Mouse (Mus musculus): ENCODE data around the gene Irgm2. TPM values are rescaled to one million over a fixed set of nuclear protein-coding genes. Genes with fewer than 3 reads are reported as not detected.

The Irgm2 gene
- polyA plus RNA-seq, 1 experiment from 2014 or later = 2.4 TPM

DNA sequence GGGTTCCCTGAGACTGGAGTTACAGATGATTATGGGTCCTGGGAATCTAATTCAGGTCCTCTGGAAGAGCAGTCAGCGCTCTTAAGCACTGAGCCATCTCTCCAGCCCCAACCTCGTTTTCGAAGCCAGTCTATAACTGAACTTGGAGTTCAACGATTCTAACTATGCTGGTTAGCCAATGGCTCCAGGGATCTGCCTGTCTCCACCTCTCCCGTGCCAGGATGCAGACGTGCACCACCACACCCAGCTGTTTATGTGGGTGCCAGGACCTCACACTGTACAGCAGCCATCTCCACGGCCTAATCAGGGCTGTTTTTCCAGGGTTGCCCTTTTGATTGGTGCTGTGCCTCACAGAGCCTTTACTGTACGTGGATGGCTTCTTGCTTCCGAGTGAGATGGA lies 65.1 kb downstream of the Irgm2 start:
- H3K4me3 ChIP-seq (replicated peaks) = no peak overlapping the region
- H3K4me2 ChIP-seq = no peak overlapping the region
- H3K9ac ChIP-seq = no peak overlapping the region
- no peaks in the 10 kb centered on the region for H3K36me3 ChIP-seq
- no peak for ATAC-seq (replicated peaks; ENCODE audit: low FRiP score)
- no peaks in the 10 kb centered on the region for H3K4me1 ChIP-seq
- no peaks in the 10 kb centered on the region for H3K9me3 ChIP-seq (replicated peaks)
- 73% methylated on average over 9 of the region's 9 CpGs for WGBS
- H3K27me3 ChIP-seq = no peaks in the 10 kb centered on the region
- no peak overlapping the region for H3K27ac ChIP-seq

DNA sequence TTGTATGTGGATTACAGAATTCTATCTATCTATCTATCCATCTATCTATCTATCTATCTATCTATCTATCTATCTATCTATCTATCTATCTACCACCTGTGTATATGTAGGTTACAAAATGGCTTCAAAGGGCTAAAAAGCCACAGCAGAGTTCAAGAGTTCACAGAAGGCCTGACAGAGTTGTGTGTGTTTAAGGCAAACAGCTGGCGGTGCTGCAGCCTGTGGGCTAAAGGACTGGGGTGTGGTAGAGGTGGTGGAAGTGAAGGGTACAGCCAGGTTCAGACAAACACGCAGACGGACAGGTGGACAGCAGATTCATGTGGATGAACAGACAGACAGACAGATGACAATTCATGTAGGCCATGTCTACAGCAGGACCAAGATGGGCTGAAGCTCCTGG lies 68.9 kb downstream of the Irgm2 start:
- Histone ChIP-seq H3K9me3 (replicated peaks) (no peaks in the 10 kb centered on the region), H3K4me3 (replicated peaks) (no peak overlapping the region), H3K4me2 (no peak overlapping the region), H3K36me3 (no peaks in the 10 kb centered on the region), H3K27ac (no peak overlapping the region), H3K4me1 (no peaks in the 10 kb centered on the region), H3K9ac (no peak overlapping the region), H3K27me3 (no peaks in the 10 kb centered on the region)
- WGBS = 84% methylated on average over 3 of the region's 3 CpGs
- ATAC-seq (replicated peaks; ENCODE audit: low FRiP score) = no peak

Other genes with a start within 250 kb of the Irgm2 start
- 17.7 and 19.3 TPM in 2 replicates for gene Larp1, start 190.6 kb upstream of the Irgm2 start, polyA plus RNA-seq (2015; fragmentation: Nextera tagmentation; extraction: Ambion mirVana)
- 0.21 TPM in 1 of 2 replicates, not detected in the other for gene Gm12248, start 106.5 kb upstream of the Irgm2 start, polyA plus RNA-seq (2015; fragmentation: Nextera tagmentation; extraction: Ambion mirVana)
- gene Cnot8, start 95.5 kb upstream of the Irgm2 start, polyA plus RNA-seq (2015; fragmentation: Nextera tagmentation; extraction: Ambion mirVana) = 85.7 and 89.9 TPM in 2 replicates
- gene Gemin5, start 31.1 kb upstream of the Irgm2 start, polyA plus RNA-seq (2015; fragmentation: Nextera tagmentation; extraction: Ambion mirVana) = 24.5 and 24.7 TPM in 2 replicates
- gene Mrpl22, start 28.0 kb upstream of the Irgm2 start, polyA plus RNA-seq (2015; fragmentation: Nextera tagmentation; extraction: Ambion mirVana) = 145 TPM in 2 replicates
- gene Igtp, start 62 bp upstream of the Irgm2 start, polyA plus RNA-seq (2015; fragmentation: Nextera tagmentation; extraction: Ambion mirVana) = 4.5 and 4.6 TPM in 2 replicates
- 0.18 TPM in 1 of 2 replicates, not detected in the other for gene 4930438A08Rik, start 75.2 kb downstream of the Irgm2 start, polyA plus RNA-seq (2015; fragmentation: Nextera tagmentation; extraction: Ambion mirVana)
- 29.1 and 30.5 TPM in 2 replicates for gene Zfp692, start 107.5 kb downstream of the Irgm2 start, polyA plus RNA-seq (2015; fragmentation: Nextera tagmentation; extraction: Ambion mirVana)
- gene Zfp672, start 130.7 kb downstream of the Irgm2 start, polyA plus RNA-seq (2015; fragmentation: Nextera tagmentation; extraction: Ambion mirVana) = 36.2 and 40.4 TPM in 2 replicates
- 34.2 and 37.0 TPM in 2 replicates for gene Sh3bp5l, start 131.1 kb downstream of the Irgm2 start, polyA plus RNA-seq (2015; fragmentation: Nextera tagmentation; extraction: Ambion mirVana)
- 0.23 and 4.5 TPM in 2 replicates for gene Lypd8, start 179.4 kb downstream of the Irgm2 start, polyA plus RNA-seq (2015; fragmentation: Nextera tagmentation; extraction: Ambion mirVana)
- not detected in 2 replicates for gene 1810065E05Rik, start 221.5 kb downstream of the Irgm2 start, polyA plus RNA-seq (2015; fragmentation: Nextera tagmentation; extraction: Ambion mirVana)
- gene Gm12253, start 232.9 kb downstream of the Irgm2 start, polyA plus RNA-seq (2015; fragmentation: Nextera tagmentation; extraction: Ambion mirVana) = not detected in 2 replicates